Comparison of ENCODE assay signal across 11 mouse cellular contexts in the genomic region with DNA sequence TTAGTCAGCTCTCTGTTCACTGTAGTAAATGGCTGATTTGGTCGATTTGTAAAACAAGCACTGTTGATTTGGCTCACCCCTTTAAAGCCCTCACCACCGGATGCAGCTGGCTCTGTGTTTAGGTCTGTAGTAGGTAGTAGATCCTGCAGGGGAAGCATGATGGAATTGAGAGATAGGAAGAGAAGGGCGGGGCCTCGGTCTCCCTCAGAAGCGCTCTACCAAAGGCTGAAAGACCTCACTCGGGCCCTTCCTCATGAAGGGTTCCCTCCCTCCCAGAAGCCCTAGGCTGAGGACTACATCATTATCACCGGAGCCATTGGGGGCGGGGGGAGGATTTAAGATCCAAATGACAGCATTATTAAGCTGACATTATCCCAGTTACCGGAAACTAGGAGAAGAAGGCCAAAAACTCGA. TPM values are rescaled to one million over a fixed set of nuclear protein-coding genes. Genes with fewer than 3 reads are reported as not detected.
A peak's percentile ranks its signal among the peaks of the same experiment; 100 is the strongest.
DNase-seq lines count a peak whose midpoint lies in the region; ATAC-seq lines count a peak whose summit lies in the region.
"Had no signal": no experiment of that assay in that cellular context is flagged by ENCODE, and none has a peak within 500 bp of the region (broad histone marks: within the 10 kb centered on the region; RNA-seq: fewer than 3 reads in every experiment).

No protein-coding gene starts in this region.

- peak; percentile 86 for ATAC-seq in liver, embryonic 11.5 days (replicated peaks; ENCODE audit: low FRiP score)
- peak; percentile 53; the same call in 1 of the 2 replicates for ATAC-seq in neutrophil, adult 5-6 weeks (ENCODE audit: extremely low read depth, insufficient number of reproducible peaks, low FRiP score, poor library complexity, severe bottlenecking)
- ATAC-seq: midbrain, embryonic 16.5 days; Patski had no signal

- H3K27ac ChIP-seq in heart, embryonic 10.5 days, result no peak overlapping the region
- H3K27ac ChIP-seq in liver, embryonic 11.5 days (ENCODE audit: low read depth, low read length), result peak overlapping the region; percentile 25; the same call in 1 of the 2 replicates
- H3K27ac ChIP-seq: kidney, embryonic 15.5 days had no signal

- no peaks in the 10 kb centered on the region for H3K9me3 ChIP-seq in heart, embryonic 10.5 days
- H3K9me3 ChIP-seq in liver, embryonic 11.5 days (ENCODE audit: control insufficient read depth, low read length), result no peaks in the 10 kb centered on the region
- H3K9me3 ChIP-seq: kidney, embryonic 15.5 days had no signal

- H3K4me1 ChIP-seq in heart, embryonic 10.5 days, result 0 out of 2 replicates have a peak, but pooled peaks cover 2% of the 10 kb centered on the region
- no peaks in the 10 kb centered on the region; the same call in 1 of the 2 replicates for H3K4me1 ChIP-seq in liver, embryonic 11.5 days (replicated peaks; ENCODE audit: control insufficient read depth, insufficient read depth, low read length)
- H3K4me1 ChIP-seq: kidney, embryonic 15.5 days had no signal

- H3K4me3 ChIP-seq in heart, embryonic 10.5 days, result peak overlapping the region; percentile 29; the same call in 1 of the 2 replicates
- H3K4me3 ChIP-seq in liver, embryonic 11.5 days (ENCODE audit: low read depth, low read length), result peak overlapping the region; percentile 39
- H3K4me3 ChIP-seq: kidney, embryonic 15.5 days had no signal

- no peaks in the 10 kb centered on the region for H3K36me3 ChIP-seq in heart, embryonic 10.5 days
- no peaks in the 10 kb centered on the region for H3K36me3 ChIP-seq in liver, embryonic 11.5 days (ENCODE audit: control insufficient read depth, insufficient read depth, low read length)
- H3K36me3 ChIP-seq: kidney, embryonic 15.5 days had no signal

- peak overlapping the region; percentile 64 for H3K4me2 ChIP-seq in liver, embryonic 11.5 days
- H3K4me2 ChIP-seq: kidney, embryonic 15.5 days had no signal

- DNase-seq in heart, embryonic 10.5 days (ENCODE audit: low spot score), result no peak
- DNase-seq in heart, adult 8-10 months (ENCODE audit: low spot score), result no peak
- peak; percentile 65 for DNase-seq in MN1 (ENCODE audit: low spot score)
- peak; percentile 36 for DNase-seq in liver, embryonic 11.5 days (ENCODE audit: low spot score)
- no peak for DNase-seq in kidney, postnatal 4 days
- no peak for DNase-seq in embryo, embryonic 10.5 days (ENCODE audit: low spot score)
- no peak for DNase-seq in cerebellum, postnatal 36 days

- 58% methylated on average over 10 of the region's 10 CpGs for WGBS in heart, embryonic 10.5 days
- WGBS in liver, embryonic 11.5 days, result 47% methylated on average over 10 of the region's 10 CpGs

- H3K27me3 ChIP-seq in heart, embryonic 10.5 days (ENCODE audit: insufficient read depth, poor library complexity, severe bottlenecking), result no peaks in the 10 kb centered on the region
- no peaks in the 10 kb centered on the region for H3K27me3 ChIP-seq in liver, embryonic 11.5 days (replicated peaks; ENCODE audit: control insufficient read depth, insufficient read depth, low read length)
- H3K27me3 ChIP-seq: kidney, embryonic 15.5 days; Patski had no signal

- H3K9ac ChIP-seq in liver, embryonic 11.5 days (ENCODE audit: low read depth, low read length), result no peak overlapping the region
- H3K9ac ChIP-seq: kidney, embryonic 15.5 days had no signal

RNA-seq across cellular contexts. Expression of a gene that starts 0.6 kb away (rescaled TPM):
- 0.75 and 1.7 TPM in 2 replicates for polyA plus RNA-seq in heart, embryonic 10.5 days (2016; fragmentation: Nextera tagmentation; extraction: Ambion mirVana)
- 10 to 100 TPM in 1 of 4 experiments, 1 to 10 TPM in 3; 8.2 to 15.0 (median 9.2) TPM for total RNA-seq in heart, adult 8-10 months (2022)
- 0.90 and 1.2 TPM in 2 replicates for polyA plus RNA-seq in liver, embryonic 11.5 days (2014; fragmentation: Nextera tagmentation; extraction: Ambion mirVana)
- total RNA-seq in neutrophil, adult 5-6 weeks (2017), result 0.93 and 1.1 TPM in 2 replicates

RNA-seq across cellular contexts. Expression of a gene that starts 45.8 kb away (rescaled TPM):
- polyA plus RNA-seq in heart, embryonic 10.5 days (2016; fragmentation: Nextera tagmentation; extraction: Ambion mirVana), result 62.9 and 72.8 TPM in 2 replicates
- 10 to 100 TPM; 33.6 to 40.2 (median 35.9) TPM for total RNA-seq in heart, adult 8-10 months (2022)
- 71.8 and 86.2 TPM in 2 replicates for polyA plus RNA-seq in liver, embryonic 11.5 days (2014; fragmentation: Nextera tagmentation; extraction: Ambion mirVana)
- 31.9 and 32.9 TPM in 2 replicates for total RNA-seq in neutrophil, adult 5-6 weeks (2017)

Comparison
In these comparisons a context has a peak if more than half of its experiments do, and no peak if none do; other contexts are left out.
1. DNase-seq: peak in MN1 (single experiment) and liver, embryonic 11.5 days (single experiment); none in heart, embryonic 10.5 days (single experiment), heart, adult 8-10 months (single experiment), kidney, postnatal 4 days (0 of 2), embryo, embryonic 10.5 days (single experiment) and cerebellum, postnatal 36 days (0 of 2).